Mouse (Mus musculus): ENCODE measurements around the gene Sox4.

The Sox4 gene

GRCm38 (mm10) chr13:28953581-28953991, at the start of gene Sox4:
TSS of gene Sox4 (minus strand) at chr13:28953713.
- peak; percentile 98 for DNase-seq

- DNase-seq = no peak
Observed at GRCm38 (mm10) chr13:28991899-28992664, 38.6 kb upstream of the Sox4 start.

GRCm38 (mm10) chr13:28988751-28989703, 35.5 kb upstream of the Sox4 start:
- DNase-seq = peak; percentile 15

- no peak for DNase-seq
Observed at GRCm38 (mm10) chr13:28980681-28981080, 27.2 kb upstream of the Sox4 start.

- DNase-seq = no peak
Observed at GRCm38 (mm10) chr13:28975011-28975410, 21.5 kb upstream of the Sox4 start.

- no peak for DNase-seq
Observed at GRCm38 (mm10) chr13:28974597-28974996, 21.1 kb upstream of the Sox4 start.

- DNase-seq = no peak
Observed at GRCm38 (mm10) chr13:28960916-28961315, 7.4 kb upstream of the Sox4 start.

GRCm38 (mm10) chr13:28959458-28959978, 6.0 kb upstream of the Sox4 start:
- peak; percentile 88 for DNase-seq

GRCm38 (mm10) chr13:28959068-28959440, 5.5 kb upstream of the Sox4 start:
- DNase-seq = no peak

- DNase-seq = peak; percentile 86
Observed at GRCm38 (mm10) chr13:28958211-28959067, 4.9 kb upstream of the Sox4 start.

- DNase-seq = peak; percentile 95
Observed at GRCm38 (mm10) chr13:28957765-28958164, 4.3 kb upstream of the Sox4 start.

- DNase-seq = peak; percentile 71
Observed at GRCm38 (mm10) chr13:28952576-28953571, 639 bp downstream of the Sox4 start.

GRCm38 (mm10) chr13:28951691-28952575, 1.6 kb downstream of the Sox4 start:
- peak; percentile 61 for DNase-seq

GRCm38 (mm10) chr13:28950623-28951491, 2.7 kb downstream of the Sox4 start:
- DNase-seq = peak; percentile 74

- DNase-seq = peak; percentile 29
Observed at GRCm38 (mm10) chr13:28950266-28950622, 3.3 kb downstream of the Sox4 start.

GRCm38 (mm10) chr13:28949279-28949915, 4.1 kb downstream of the Sox4 start:
- peak; percentile 35 for DNase-seq

- DNase-seq = peak; percentile 56
Observed at GRCm38 (mm10) chr13:28948541-28948940, 5.0 kb downstream of the Sox4 start.

GRCm38 (mm10) chr13:28947740-28948441, 5.6 kb downstream of the Sox4 start:
- DNase-seq = peak; percentile 23

All from kidney, postnatal 14 days (tissue).